Mouse (Mus musculus) liver, postnatal 0 days (tissue): ENCODE data around the gene Brk1.

Experiments
- CTCF ChIP-seq: sonication (generic); IDR thresholded peaks from 2 replicates; pipeline ENCODE4 v1.5.1; 2016; ENCODE audit warnings: antibody characterized with exemption, low read depth
- EP300 ChIP-seq: IDR thresholded peaks from 2 replicates; pipeline ENCODE4 v1.6.1; 2016; ENCODE audit warnings: antibody characterized with exemption, low read depth, mild to moderate bottlenecking

- TF ChIP-seq CTCF (no peak), EP300 (no peak)
Observed at GRCm38 (mm10) chr6:113651626-113652025, 47.1 kb downstream of the Brk1 start.
